Mouse (Mus musculus) myocyte (in vitro differentiated cells): Measurements from ENCODE around the gene Pgf.

Experiments
- CEBPB ChIP-seq: IDR thresholded peaks from 2 replicates; pipeline ENCODE4 v1.6.1; 2011; ENCODE audit warnings: mild to moderate bottlenecking, moderate library complexity; ENCODE audit not compliant: poor library complexity, insufficient read depth, severe bottlenecking
- E2F4 ChIP-seq: IDR thresholded peaks from one replicate; pipeline ENCODE4 v1.6.1; 2011; ENCODE audit warnings: mild to moderate bottlenecking, control low read depth, moderate library complexity; ENCODE audit not compliant: insufficient read depth
- MAX ChIP-seq: IDR thresholded peaks from one replicate; pipeline ENCODE4 v1.6.1; 2011; ENCODE audit warnings: low read depth, mild to moderate bottlenecking, control low read depth
- MYOD1 ChIP-seq, 3 experiments: IDR thresholded peaks; one replicate each; pipeline ENCODE4 v1.6.1; 2011; ENCODE audit warnings: control low read depth in 2 of 3, low read depth in 2 of 3, mild to moderate bottlenecking in 2 of 3, moderate library complexity in 1 of 3; ENCODE audit not compliant: insufficient read length in 2 of 3, control insufficient read depth in 1 of 3
- MYOG ChIP-seq, 3 experiments: IDR thresholded peaks; one replicate each; pipeline ENCODE4 v1.6.1; 2011; ENCODE audit warnings: control low read depth in 2 of 3, low read depth in 2 of 3, mild to moderate bottlenecking in 2 of 3; ENCODE audit not compliant: insufficient read length in 2 of 3, control insufficient read depth in 1 of 3, insufficient read depth in 1 of 3
- POLR2A ChIP-seq: IDR thresholded peaks from one replicate; pipeline ENCODE4 v1.6.1; 2011; ENCODE audit warnings: low read depth, mild to moderate bottlenecking, control low read depth, moderate library complexity; ENCODE audit not compliant: insufficient read length
- POLR2AphosphoS2 ChIP-seq: IDR thresholded peaks from one replicate; pipeline ENCODE4 v1.6.1; 2011; ENCODE audit warnings: low read depth, control low read depth; ENCODE audit not compliant: insufficient read length
- REST ChIP-seq: IDR thresholded peaks from one replicate; pipeline ENCODE4 v1.6.1; 2011; ENCODE audit warnings: mild to moderate bottlenecking, control low read depth, moderate library complexity; ENCODE audit not compliant: insufficient read depth, insufficient read length
- SRF ChIP-seq: IDR thresholded peaks from one replicate; pipeline ENCODE4 v1.6.1; 2011; ENCODE audit warnings: low read depth; ENCODE audit not compliant: control insufficient read depth, insufficient read length
- TCF12 ChIP-seq: IDR thresholded peaks from one replicate; pipeline ENCODE4 v1.6.1; 2011; ENCODE audit warnings: mild to moderate bottlenecking, control low read depth; ENCODE audit not compliant: poor library complexity, insufficient read depth, severe bottlenecking
- TCF3 ChIP-seq: IDR thresholded peaks from one replicate; pipeline ENCODE4 v1.6.1; 2011; ENCODE audit warnings: low read depth, control low read depth; ENCODE audit not compliant: insufficient read length
- USF1 ChIP-seq: IDR thresholded peaks from one replicate; pipeline ENCODE4 v1.6.1; 2011; ENCODE audit warnings: low read depth, mild to moderate bottlenecking, control low read depth, moderate library complexity

DNA sequence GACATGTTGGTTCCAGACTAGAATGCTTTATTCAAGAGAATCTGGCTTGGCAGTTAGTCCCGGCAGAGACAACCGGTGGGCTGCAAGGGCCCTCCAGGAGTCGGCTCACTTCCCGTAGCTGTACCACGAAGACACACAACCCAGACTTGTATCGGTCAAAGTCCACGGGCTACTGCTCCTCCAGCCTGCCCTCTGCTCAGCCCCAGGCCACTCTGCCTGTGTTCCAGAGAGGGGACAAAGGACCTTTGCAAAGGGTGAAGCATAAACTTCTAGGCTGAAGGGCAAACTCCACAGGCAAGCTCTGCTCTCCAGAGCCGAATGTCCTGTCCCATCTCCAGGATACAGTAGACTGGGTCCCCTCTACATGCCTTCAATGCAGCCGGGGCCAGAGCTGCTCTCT is 11.0 kb downstream of the Pgf start:
- TF ChIP-seq USF1 (no peak), POLR2AphosphoS2 (no peak), CEBPB (no peak), POLR2A (no peak), MAX (no peak), E2F4 (no peak), SRF (no peak), MYOG (IDR thresholded peaks at IDR 0.05; ENCODE audit: control insufficient read depth in 1 of 3, insufficient read depth in 1 of 3, insufficient read length in 2 of 3, low read depth in 2 of 3) (no peak), TCF12 (no peak), MYOD1 (IDR thresholded peaks at IDR 0.05; ENCODE audit: control insufficient read depth in 1 of 3, insufficient read length in 2 of 3, low read depth in 2 of 3) (no peak), TCF3 (no peak), REST (no peak)
